Mouse (Mus musculus): ENCODE measurements around the gene Foxred2. TPM values are rescaled to one million over a fixed set of nuclear protein-coding genes. Genes with fewer than 3 reads are reported as not detected.

Gene Foxred2
- polyA plus RNA-seq, 1 experiment from 2014 or later: 7.5 TPM

DNA sequence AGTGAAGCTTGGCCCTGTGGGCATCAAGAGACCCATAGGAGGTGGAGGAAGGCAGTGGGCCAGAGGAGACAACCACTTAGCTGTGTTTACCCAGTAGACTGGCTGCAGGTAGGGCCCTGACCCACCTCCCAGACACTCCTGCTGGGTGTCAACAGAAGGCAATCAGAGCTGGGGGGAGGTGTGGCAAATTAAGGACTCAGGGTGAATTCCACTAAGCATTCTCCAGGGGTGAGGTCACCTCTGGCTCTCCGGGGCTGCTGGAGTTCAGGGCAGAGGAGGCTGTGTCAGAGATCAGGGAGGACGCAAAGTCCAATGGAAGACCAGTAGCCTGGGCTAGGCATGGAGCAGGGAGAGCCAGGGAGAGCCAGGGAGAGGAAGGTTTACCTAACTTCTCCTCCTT is 45.5 kb downstream of the Foxred2 start:
- WGBS: 29% methylated on average over 2 of the region's 2 CpGs
- no peak for ATAC-seq (ENCODE audit: low FRiP score)

DNA sequence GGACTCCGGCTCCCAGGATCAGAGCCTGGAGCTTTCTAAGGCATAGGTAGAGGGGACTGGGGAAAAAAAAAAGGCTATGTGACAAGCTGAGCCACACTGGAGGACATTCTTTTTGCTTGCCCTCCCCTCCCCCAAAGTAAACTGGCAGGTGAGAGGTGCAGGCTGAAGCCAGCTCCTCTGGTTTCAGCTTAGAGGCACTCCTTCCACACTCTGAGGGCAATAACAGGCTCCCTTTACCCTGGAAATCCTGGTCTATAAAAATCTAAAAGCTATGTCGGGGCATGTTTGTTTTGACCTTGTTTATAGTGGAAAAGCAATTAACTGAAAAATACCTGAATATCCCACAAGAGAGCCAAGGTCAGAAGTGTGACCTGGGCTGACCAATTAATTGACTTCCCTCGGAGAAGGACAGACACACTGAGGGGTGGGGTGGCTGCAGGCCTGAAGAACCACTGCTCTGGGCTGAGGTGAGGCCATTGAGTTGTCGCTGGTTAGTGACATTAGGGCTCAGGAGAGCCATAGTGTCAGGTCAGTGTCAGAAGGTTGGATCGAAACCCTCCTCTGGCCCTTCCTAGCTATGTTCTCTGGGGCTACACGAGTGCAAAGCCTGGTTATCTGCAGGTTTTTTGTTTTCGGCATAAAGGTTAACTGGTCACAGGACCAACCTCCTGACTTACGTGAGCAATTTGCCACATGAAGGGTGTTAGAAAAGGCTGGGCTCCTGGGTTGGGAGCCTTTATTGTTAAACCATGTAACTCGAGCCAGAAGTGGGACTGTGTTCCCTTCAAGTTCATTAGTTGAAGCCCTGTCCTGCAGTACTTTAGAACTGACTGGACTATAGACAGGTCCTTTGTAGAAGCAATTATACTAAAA is 48.6 kb downstream of the Foxred2 start:
- ATAC-seq (ENCODE audit: low FRiP score): no peak
- no peak overlapping the region for H3K9ac ChIP-seq
- H3K9me3 ChIP-seq: no peaks in the 10 kb centered on the region
- no peaks in the 10 kb centered on the region for H3K36me3 ChIP-seq (replicated peaks)
- no peak overlapping the region for H3K4me3 ChIP-seq (replicated peaks)
- 46% methylated on average over 9 of the region's 9 CpGs for WGBS
- peaks cover 24% of the 10 kb centered on the region; the same call in 1 of the 2 replicates for H3K27me3 ChIP-seq
- H3K27ac ChIP-seq: no peak overlapping the region
- H3K4me1 ChIP-seq: peaks cover 12% of the 10 kb centered on the region
- H3K4me2 ChIP-seq: no peak overlapping the region

More for the DNA sequence above, 45.5 kb downstream of the Foxred2 start:
- H3K9me3 ChIP-seq: no peaks in the 10 kb centered on the region
- no peak overlapping the region for H3K4me3 ChIP-seq (replicated peaks)
- H3K9ac ChIP-seq: no peak overlapping the region
- no peak overlapping the region for H3K4me2 ChIP-seq
- H3K27ac ChIP-seq: no peak overlapping the region
- no peaks in the 10 kb centered on the region for H3K4me1 ChIP-seq
- H3K36me3 ChIP-seq (replicated peaks): peaks cover 24% of the 10 kb centered on the region
- peaks cover 10% of the 10 kb centered on the region; the same call in 1 of the 2 replicates for H3K27me3 ChIP-seq

DNA sequence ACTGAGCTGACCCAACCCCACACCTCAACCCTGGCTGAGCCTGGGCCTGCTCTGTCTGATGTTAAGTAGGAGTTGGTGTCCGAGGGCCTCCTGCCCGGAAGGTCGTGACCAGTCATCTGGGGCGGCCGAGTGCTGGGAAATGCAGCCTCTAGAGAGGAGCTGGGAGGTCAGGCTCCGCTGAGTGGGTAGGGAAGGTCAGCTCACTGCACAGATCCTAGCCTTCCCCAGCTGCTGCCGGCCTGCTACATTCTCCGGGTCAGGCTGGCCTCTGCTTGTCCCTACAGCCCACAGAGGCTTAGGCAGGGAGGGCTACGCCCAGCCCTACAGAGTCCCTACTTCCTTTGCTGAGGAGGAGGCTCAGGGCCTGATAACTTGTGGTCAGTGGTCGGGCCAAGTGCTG is 50.0 kb downstream of the Foxred2 start:
- Histone ChIP-seq H3K9me3 (no peaks in the 10 kb centered on the region), H3K4me3 (replicated peaks) (no peak overlapping the region), H3K4me2 (no peak overlapping the region), H3K36me3 (replicated peaks) (no peaks in the 10 kb centered on the region), H3K27ac (no peak overlapping the region), H3K9ac (no peak overlapping the region), H3K4me1 (peaks cover 12% of the 10 kb centered on the region), H3K27me3 (peaks cover 24% of the 10 kb centered on the region; the same call in 1 of the 2 replicates)
- ATAC-seq (ENCODE audit: low FRiP score): no peak
- WGBS: 64% methylated on average over 10 of the region's 10 CpGs

DNA sequence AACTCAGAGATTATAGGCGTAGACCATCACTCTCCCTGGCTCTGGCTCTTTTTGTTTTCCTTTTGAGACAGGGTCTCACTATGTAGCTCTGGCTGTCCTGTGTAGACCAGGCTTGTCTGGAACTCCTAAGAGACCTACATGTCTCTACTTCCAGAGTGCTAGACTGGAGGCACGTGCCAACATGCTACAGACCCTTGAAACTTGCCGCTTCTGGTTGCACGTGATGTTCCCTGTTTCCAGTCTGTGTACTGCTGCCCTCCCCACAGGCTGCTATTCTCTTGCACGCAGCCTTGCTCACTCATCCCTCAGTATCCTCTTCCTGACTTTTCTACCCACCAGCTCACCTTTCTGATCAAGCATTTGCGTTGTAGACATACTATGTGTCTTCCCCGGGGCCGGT is 50.4 kb downstream of the Foxred2 start:
- H3K4me3 ChIP-seq (replicated peaks): no peak overlapping the region
- no peaks in the 10 kb centered on the region for H3K9me3 ChIP-seq
- WGBS: 76% methylated on average over 8 of the region's 8 CpGs
- peaks cover 24% of the 10 kb centered on the region; the same call in 1 of the 2 replicates for H3K27me3 ChIP-seq
- ATAC-seq (ENCODE audit: low FRiP score): no peak
- H3K9ac ChIP-seq: no peak overlapping the region
- no peak overlapping the region for H3K27ac ChIP-seq
- peaks cover 12% of the 10 kb centered on the region for H3K4me1 ChIP-seq
- H3K36me3 ChIP-seq (replicated peaks): no peaks in the 10 kb centered on the region
- H3K4me2 ChIP-seq: no peak overlapping the region

DNA sequence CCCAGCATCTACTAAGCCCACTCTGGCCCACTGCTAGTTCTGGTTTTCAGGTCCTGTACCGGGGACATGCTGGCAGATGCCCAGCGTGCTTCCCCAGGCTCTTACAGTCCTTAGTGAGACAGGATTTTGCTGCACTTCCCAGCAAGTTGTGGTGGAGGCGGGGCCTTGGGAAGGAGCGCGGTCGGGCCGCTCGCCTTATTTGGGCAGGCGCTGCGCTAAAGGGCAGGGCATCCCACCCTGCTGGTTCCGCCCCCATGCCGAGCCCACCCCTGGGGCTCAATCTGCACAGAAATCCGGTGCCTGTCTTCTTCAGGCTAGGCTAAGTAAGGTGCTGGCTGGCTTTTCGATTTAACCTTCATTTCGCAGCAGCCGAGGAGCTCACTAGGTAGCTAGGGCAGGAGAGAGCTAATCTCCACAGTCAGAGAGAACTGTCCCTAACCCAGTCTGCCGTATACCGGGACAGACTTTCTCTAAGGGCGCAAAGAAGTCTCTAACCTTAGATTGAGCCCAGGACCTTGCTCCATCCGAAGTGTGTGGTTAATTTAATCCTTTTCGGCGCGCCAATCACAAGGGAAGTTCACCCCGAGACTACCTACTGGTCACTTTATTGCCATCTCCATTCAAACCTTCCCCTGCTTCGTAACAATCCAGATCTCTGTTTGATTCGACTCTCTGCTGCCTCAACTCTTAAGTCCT is 51.1 kb downstream of the Foxred2 start:
- H3K4me3 ChIP-seq (replicated peaks): peak overlapping the region; percentile 33
- H3K9me3 ChIP-seq: no peaks in the 10 kb centered on the region
- H3K27me3 ChIP-seq: peaks cover 24% of the 10 kb centered on the region; the same call in 1 of the 2 replicates
- no peaks in the 10 kb centered on the region for H3K36me3 ChIP-seq (replicated peaks)
- no peak overlapping the region for H3K9ac ChIP-seq
- H3K4me1 ChIP-seq: peaks cover 12% of the 10 kb centered on the region
- WGBS: 3% methylated on average over 26 of the region's 26 CpGs
- ATAC-seq (ENCODE audit: low FRiP score): no peak
- no peak overlapping the region for H3K27ac ChIP-seq
- H3K4me2 ChIP-seq: peak overlapping the region; percentile 56

DNA sequence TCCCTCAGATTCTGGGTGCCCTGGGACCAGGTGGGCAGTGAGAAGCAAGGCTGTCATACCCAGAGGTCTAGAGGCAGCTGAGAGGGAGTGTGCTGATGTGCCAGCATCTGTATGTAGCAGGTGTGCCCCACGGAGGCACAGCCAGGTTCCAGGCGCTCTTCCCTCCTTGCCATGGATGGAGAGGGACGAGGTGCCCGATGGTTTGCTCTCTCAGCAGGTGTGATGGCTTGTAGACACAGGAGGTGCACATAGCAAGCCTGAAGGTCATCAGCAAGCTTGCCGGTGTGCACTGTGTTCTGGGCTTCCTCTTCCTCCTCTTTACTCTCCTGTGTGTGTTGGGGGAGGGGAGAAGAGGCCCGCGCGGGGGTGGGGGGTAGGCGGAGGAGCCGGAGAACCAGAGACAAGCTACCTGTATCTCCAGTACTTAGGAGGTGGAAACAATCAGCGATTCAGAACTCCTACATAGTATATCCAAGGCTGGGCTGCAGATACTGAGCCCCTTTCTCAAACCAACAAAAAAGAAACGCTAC is 52.1 kb downstream of the Foxred2 start:
- Histone ChIP-seq H3K4me1 (peaks cover 12% of the 10 kb centered on the region), H3K9me3 (no peaks in the 10 kb centered on the region), H3K4me3 (replicated peaks) (no peak overlapping the region), H3K9ac (no peak overlapping the region), H3K27ac (no peak overlapping the region), H3K36me3 (replicated peaks) (no peaks in the 10 kb centered on the region), H3K4me2 (no peak overlapping the region), H3K27me3 (peaks cover 24% of the 10 kb centered on the region; the same call in 1 of the 2 replicates)
- no peak for ATAC-seq (ENCODE audit: low FRiP score)
- 28% methylated on average over 12 of the region's 12 CpGs for WGBS

DNA sequence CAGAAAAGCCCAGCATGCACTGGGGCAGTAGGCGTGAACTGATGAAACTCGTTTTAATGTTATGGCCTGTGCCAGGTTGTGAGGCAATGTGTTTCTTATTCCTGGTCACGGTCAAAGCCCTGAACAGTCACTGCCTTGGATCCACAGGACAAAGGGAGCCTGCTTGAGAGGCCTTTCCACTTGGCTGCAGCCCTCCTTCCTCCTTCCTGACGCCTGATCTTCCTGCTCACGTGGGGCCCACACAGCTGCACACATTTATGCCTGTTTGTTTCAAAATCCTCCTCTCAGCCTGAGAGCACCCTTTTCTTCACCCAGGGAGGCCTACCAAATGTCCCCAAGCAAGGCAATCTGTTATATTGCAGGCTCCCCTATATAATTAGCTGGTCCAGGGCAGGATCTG is 53.3 kb downstream of the Foxred2 start:
- Histone ChIP-seq H3K4me3 (replicated peaks) (no peak overlapping the region), H3K4me2 (no peak overlapping the region), H3K27ac (no peak overlapping the region), H3K4me1 (peaks cover 12% of the 10 kb centered on the region), H3K27me3 (peaks cover 24% of the 10 kb centered on the region; the same call in 1 of the 2 replicates), H3K9me3 (no peaks in the 10 kb centered on the region), H3K9ac (no peak overlapping the region), H3K36me3 (replicated peaks) (no peaks in the 10 kb centered on the region)
- 55% methylated on average over 5 of the region's 5 CpGs for WGBS
- no peak for ATAC-seq (ENCODE audit: low FRiP score)

DNA sequence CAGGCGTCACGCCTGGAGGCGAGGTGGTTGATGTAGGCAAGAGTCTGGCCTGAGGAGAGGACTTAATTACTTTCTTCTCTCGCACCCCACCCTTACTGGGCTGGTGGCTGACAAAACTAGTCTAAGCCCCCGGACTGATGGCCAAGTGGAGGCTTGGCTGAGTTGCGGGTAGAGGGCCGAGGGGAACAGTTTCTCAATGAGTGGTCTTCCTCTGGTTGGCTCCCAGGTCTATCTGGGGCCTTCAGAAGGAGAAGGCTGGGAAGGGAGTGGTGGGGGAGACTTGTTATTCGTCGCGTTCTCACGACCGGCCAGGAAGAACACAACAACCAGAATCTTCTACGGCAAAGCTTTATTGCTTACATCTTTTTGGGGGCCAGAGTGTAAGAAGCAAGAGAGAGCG is 61.6 kb downstream of the Foxred2 start:
- Histone ChIP-seq H3K9ac (no peak overlapping the region), H3K4me2 (no peak overlapping the region), H3K27ac (no peak overlapping the region), H3K36me3 (replicated peaks) (no peaks in the 10 kb centered on the region), H3K4me1 (no peaks in the 10 kb centered on the region; the same call in 1 of the 2 replicates), H3K4me3 (replicated peaks) (no peak overlapping the region), H3K27me3 (no peaks in the 10 kb centered on the region), H3K9me3 (no peaks in the 10 kb centered on the region)
- no peak for ATAC-seq (ENCODE audit: low FRiP score)
- 85% methylated on average over 13 of the region's 14 CpGs for WGBS

DNA sequence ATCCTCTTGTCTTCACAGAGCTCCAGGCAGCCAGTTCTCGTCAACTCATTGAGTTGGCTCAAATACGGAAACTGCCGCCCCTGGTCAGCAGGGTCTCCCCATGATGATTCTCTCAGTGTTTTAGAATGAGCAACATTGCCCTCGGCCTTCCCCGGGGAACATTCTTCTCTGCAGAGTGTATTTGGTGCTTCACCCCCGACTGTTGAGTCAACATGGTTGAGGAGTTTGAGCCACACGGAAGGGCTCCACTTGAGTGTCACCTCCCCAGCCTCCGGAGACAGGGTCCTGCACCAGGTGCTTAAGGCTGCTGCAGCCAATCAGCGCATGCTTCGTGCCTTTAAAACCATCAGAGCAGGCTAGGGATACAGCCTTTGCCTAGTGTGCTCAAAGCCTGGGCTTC is 63.2 kb downstream of the Foxred2 start:
- Histone ChIP-seq H3K9me3 (no peaks in the 10 kb centered on the region), H3K27me3 (no peaks in the 10 kb centered on the region), H3K4me1 (no peaks in the 10 kb centered on the region; the same call in 1 of the 2 replicates), H3K4me2 (no peak overlapping the region), H3K9ac (no peak overlapping the region), H3K4me3 (replicated peaks) (no peak overlapping the region), H3K36me3 (replicated peaks) (no peaks in the 10 kb centered on the region), H3K27ac (no peak overlapping the region)
- ATAC-seq (ENCODE audit: low FRiP score): no peak
- 76% methylated on average over 10 of the region's 10 CpGs for WGBS

DNA sequence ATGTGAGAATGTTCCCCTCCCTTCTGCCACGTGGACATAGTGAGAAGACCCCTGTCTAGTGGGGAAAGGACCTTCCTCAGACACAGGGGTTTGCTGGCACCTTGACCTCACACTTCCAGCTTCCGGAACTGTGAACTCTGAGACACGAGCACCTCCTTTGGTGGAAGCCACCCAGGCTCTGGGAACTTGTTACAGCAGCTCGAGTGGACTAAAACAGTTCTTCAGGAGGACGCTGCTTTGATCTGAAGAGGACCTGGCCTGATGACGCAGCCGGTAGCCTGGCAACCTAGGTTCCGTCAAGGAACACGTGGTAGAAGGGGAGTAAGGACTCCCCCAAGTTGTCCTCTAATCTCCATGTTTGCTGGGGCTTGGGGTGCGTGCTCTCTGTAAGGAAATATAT is 64.1 kb downstream of the Foxred2 start:
- Histone ChIP-seq H3K4me1 (no peaks in the 10 kb centered on the region; the same call in 1 of the 2 replicates), H3K4me2 (no peak overlapping the region), H3K36me3 (replicated peaks) (no peaks in the 10 kb centered on the region), H3K27me3 (no peaks in the 10 kb centered on the region), H3K27ac (no peak overlapping the region), H3K9ac (no peak overlapping the region), H3K9me3 (no peaks in the 10 kb centered on the region), H3K4me3 (replicated peaks) (no peak overlapping the region)
- ATAC-seq (ENCODE audit: low FRiP score): no peak
- WGBS: 91% methylated on average over 10 of the region's 10 CpGs

DNA sequence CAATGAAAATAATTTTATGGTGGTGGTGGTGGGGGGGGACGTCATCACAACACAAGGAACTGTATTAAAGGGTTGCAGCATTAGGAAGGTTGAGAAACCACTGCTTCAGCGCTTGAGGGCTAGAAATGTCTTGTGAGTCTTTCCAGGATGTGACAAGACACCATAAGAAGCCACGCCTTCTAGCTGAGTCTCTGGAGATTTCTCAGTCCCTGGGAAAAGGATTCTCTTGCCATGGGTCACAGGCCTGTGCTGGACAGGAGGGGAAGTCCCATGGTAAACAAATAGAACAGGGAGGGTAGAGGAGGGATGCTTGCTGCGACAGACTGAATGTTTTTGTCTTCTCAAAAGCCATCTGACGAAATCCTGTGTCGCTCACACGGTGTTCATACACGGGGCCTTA is 64.8 kb downstream of the Foxred2 start:
- no peak overlapping the region for H3K4me3 ChIP-seq (replicated peaks)
- no peak for ATAC-seq (ENCODE audit: low FRiP score)
- no peaks in the 10 kb centered on the region; the same call in 1 of the 2 replicates for H3K4me1 ChIP-seq
- H3K36me3 ChIP-seq (replicated peaks): no peaks in the 10 kb centered on the region
- 85% methylated on average over 8 of the region's 8 CpGs for WGBS
- no peak overlapping the region for H3K27ac ChIP-seq
- no peaks in the 10 kb centered on the region for H3K9me3 ChIP-seq
- no peak overlapping the region for H3K4me2 ChIP-seq
- no peak overlapping the region for H3K9ac ChIP-seq
- H3K27me3 ChIP-seq: no peaks in the 10 kb centered on the region
